Mouse (Mus musculus) frontal cortex, postnatal 10 days (tissue): ENCODE data around the gene Olfr1191-ps1.
"Not testable (repeated sequence)": the region's sequence is repeated elsewhere in the genome, so short reads cannot be mapped to it uniquely, and the experiment has no call there.

Experiments used
- DNase-seq, 2 experiments: peaks; one replicate each; pipeline ENCODE4 v3.0.0; 2022; ENCODE audit warnings: low spot score in 2 of 2, mixed read lengths in 1 of 2

Gene Olfr1191-ps1

DNA sequence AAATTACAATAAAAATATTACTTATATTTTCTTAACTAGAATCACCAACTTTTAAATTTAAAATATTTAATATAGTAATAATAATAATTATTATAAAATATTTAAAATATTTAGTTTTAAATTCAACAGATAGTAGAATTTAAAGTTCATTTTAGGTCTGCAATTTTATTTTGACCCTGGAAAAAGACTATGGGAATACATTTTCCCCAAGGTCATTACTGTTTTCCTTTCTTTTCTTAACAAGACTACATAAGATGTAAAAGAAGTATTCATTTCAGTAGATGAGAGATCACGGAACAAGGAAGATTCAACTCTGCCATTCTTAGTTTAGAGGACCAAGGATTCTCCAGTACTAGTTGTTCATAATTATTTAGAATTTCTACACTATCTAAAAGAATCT, at the start of gene Olfr1191-ps1:
Olfr1191-ps1 (plus strand) TSS at position 301 of the 400 bp plus-strand sequence.
- not testable (repeated sequence) for DNase-seq

GRCm38 (mm10) chr2:88648209-88648608, 7.9 kb downstream of the Olfr1191-ps1 start, which contains the start of gene Olfr1192-ps1:
Gene Olfr1192-ps1, plus strand, starts transcription at chr2:88648509.
- DNase-seq, result no peak

DNA sequence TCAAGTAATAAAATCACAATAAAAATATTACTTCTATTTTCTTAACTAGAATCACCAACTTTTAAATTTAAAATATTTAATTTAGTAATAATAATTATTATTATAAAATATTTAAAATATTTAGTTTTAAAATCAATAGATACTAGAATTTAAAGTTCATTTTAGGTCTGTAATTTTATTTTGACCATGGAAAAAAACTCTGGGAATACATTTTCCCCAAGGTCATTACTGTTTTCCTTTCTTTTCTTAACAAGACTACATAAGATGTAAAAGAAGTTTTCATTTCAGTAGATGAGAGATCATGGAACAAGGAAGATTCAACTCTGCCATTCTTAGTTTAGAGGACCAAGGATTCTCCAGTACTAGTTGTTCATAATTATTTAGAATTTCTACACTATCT, 35.0 kb downstream of the Olfr1191-ps1 start, which contains the start of gene Olfr1193:
Olfr1193 (plus strand) TSS at position 301 of the 400 bp plus-strand sequence.
- not testable (repeated sequence) for DNase-seq

DNA sequence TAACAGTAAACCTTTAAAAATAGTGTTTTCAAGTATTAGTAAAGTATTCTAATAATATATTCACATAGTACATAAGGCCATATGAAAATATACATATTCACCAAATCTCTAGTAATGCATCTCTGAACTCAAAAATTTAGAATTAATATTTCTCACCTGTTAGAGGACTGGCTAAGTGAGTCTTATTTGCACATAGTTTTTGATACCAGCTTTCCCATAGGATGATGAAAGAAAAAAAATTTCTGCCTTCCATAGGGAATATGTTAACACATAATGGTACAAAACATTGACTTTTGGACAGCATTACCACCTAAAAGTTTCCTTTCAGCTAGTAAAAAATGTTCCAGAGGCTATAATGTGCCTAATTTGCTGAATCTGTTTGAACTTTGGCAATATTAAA, 48.7 kb downstream of the Olfr1191-ps1 start, which contains the start of gene Olfr1195:
Olfr1195 (minus strand) TSS at position 101 of the 400 bp plus-strand sequence.
- no peak for DNase-seq
